Mouse (Mus musculus) lung, postnatal 4 days (tissue): ENCODE results near the gene Gtf2h5.

Source experiments
- DNase-seq, 2 experiments: peaks; one replicate each; pipeline ENCODE4 v3.0.0; 2021

Gene Gtf2h5

DNA sequence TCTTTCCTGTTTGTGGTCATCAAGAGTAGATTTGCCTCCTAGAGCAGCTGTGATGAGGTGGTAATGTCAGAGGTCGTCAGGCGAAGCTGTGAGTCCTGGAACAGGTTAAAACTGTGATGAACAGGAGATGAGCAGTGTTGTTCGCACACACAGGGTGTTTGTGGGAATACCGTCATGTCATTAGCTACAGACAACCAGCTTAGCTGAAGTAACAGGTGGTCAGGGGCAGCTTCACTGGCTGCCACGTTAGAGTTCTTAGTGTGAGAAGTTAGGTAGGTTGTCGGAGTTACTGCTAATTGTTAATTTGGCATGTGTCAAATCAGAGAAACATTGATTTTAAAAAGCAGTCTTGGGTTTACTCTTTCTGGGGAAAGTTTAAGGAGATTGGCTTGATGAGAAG is 34.1 kb downstream of the Gtf2h5 start:
- no peak for DNase-seq

DNA sequence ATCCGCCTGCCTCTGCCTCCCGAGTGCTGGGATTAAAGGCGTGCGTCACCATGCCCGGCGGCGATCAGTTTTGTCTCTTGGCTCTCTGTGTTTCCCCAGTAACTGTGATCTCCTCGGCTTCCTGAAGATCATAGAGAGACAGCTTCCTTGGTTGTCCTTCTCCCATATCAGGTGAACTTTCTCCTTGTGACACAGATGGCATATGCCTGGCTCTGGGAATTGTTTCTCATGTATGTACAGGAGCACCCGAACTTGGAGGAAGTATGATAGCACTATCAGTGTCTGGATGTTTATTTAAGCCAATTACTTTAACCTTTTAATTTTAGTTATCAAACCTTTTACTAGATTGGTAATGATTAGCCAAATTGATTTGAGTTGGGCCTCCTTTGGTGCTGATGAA is 35.5 kb downstream of the Gtf2h5 start:
- DNase-seq, result no peak

DNA sequence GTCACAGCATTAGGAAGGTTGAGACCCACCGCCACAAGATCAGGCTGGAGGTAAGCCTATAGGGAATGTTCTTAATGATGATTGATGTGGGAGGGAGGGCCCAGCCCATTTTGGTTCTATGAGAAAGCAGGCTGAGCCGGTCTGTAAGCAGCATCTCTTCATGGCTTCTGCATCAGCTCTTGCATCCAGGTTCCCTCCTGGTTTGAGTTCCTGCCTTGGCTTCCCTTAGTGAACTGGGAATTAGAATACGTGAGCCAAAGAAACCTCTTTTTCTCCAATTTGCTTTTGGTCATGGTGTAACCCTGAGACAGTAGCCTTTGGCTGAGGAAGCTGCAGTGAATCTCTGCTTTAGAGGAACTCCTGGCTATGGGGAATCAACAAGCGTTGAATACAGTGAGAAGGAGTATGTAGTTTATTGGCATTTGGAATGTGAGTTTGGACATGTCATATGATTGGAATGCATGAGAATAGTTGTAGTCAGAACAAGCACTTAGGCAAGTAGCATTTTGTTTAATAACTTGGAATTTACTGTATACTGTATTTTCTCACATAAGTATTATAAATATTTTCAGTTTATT is 37.7 kb downstream of the Gtf2h5 start:
- DNase-seq, result no peak

DNA sequence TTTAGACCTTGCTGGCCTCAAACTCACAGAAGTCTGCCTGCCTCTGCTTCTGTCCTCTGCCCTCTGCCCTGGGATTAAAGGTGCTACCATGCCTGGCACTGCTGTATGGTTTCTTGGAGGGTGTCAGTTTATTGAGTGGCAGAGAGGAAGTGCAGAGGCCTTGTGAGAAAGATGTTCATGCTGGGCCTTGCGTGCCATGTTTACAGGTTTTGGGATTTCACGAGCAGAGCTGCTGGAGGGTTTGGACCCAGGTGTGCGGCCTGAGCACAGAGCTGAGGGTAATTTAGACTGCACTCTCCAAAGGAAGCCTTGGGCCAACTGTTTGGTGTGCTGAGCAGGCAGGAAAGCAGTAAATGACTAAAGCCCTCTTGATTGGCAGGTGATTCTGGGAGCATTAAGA is 38.3 kb downstream of the Gtf2h5 start:
- no peak for DNase-seq

DNA sequence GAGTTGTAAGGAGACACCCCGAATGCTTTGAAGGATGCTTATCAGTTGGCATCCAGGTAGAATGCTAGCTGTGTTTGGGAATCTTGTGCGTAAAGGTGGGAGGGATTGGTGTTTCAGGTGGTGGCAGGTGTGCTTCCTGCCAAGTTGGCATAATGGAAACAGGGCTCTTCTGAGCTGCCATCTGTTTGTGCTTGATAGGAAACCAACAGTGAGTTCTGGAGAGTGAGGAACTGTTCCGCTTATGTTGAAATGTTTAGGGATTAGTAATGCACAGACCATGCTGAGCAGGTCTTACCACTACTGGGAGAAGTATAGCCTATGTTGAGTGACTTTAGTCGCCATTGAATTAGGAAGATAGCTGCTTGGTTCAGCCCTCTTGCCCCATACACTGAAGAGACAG is 39.3 kb downstream of the Gtf2h5 start:
- no peak for DNase-seq

DNA sequence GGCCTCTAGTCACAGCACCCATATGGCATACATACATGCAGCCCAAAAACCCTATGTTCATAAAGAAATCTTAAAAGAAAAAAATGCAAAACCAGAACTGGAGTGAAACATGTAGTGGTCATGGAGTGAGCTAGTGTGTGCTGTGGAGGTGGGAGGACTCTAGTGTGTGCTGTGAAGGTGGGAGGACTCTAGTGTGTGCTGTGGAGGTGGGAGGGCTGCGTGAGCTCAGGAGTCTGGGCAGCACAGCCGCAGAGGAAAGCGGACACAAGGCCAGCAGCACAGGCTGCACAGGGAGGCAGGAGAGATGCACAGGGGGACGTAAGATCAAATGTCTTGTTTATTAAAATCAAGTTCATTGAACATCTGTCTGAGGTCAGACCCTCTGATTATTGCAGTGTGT is 44.2 kb downstream of the Gtf2h5 start:
- no peak for DNase-seq

DNA sequence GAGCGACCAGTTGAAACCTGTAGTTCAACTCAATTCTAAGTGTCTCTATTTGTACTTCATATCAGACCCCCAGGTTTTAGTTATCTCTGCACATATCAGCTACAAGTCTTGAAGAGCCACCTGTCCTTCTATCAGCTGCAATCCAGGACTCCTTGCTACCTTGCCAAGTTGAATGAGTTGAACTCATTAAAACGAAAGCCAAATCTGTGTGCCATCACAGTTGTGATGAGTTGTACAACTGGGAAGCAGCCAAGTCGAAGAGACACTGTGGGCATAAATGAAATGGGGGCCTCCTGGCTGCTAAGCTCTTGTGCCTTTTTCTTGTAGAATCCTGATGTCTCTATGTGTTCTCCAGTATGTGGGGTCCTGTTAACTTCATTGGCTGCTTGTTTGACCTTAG is 45.9 kb downstream of the Gtf2h5 start:
- DNase-seq, result no peak

DNA sequence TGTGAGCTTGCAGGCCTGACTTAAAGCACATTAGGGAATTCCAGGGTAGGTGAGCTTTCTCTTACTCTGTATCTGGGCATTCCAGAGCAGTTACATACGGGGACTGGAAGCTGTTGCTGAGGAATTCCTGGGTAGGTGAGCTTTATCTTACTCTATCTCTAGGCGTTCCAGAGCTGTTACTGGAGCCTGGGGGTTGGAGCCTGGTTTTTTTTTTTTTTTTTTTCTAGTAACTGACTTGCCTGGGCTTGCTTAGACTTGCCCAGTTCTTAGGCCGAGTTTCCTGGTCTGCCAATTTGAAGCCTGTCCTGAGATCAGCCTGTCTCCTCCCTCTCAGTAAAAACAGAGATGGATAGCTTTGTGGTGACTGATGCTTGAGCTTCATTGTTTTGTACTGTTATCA is 48.5 kb downstream of the Gtf2h5 start:
- no peak for DNase-seq

DNA sequence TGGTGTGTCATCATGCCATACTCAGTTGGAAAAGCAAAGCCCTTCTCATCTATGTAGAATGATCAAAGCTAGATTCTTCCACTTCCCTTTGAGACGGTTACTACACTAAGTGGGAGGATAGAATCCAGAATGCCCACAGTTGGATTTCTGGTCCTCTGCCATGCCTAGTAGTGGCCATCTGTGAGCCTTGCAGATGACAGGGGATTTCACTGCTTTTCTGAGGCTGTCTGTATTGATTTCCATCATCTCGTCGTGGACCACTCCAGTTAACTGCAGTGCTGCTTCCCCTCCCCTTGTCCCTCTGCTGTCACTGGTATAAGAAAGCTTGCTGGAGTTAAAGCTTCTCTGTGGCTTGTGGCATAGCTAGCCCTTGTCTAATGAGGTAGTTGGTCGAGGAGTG is 49.8 kb downstream of the Gtf2h5 start:
- DNase-seq, result no peak

DNA sequence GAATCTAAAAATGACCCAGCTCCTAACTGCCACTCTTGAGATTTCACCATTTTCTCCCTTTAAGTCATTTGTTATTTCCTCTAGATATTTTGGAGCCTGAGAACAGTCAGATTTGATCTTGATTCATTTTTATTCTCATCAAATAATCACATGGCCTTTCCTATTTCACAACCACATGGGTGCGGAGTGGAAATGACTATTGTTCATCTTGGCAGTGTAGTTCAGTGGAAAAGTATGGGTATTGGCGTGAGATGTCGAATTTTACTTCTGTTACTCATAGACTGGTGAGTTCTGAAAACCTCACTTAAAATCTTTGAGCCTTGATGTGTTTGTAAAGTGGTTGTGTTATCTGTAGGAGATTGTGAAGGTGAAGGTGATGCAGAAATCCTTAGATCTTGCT is 51.5 kb downstream of the Gtf2h5 start:
- DNase-seq, result no peak
